Mouse (Mus musculus): Measurements from ENCODE around the gene Tnfrsf17. TPM values are rescaled to one million over a fixed set of nuclear protein-coding genes. Genes with fewer than 3 reads are reported as not detected.

Gene Tnfrsf17
- total RNA-seq (2012; rRNA removed) (not detected in 2 replicates), polyA plus RNA-seq (2012; ENCODE audit: insufficient read depth in 1 of 2, insufficient read length in 2 of 2, low read depth in 1 of 2, low replicate concordance in 2 of 2, missing spikeins in 1 of 2) (not detected)

GRCm38 (mm10) chr16:11313512-11313911 is at the start of gene Tnfrsf17:
Gene Tnfrsf17, plus strand, starts transcription at chr16:11313812.
- H3K4me1 ChIP-seq (ENCODE audit: control insufficient read depth in 1 of 2, insufficient read depth in 2 of 2, low read length in 2 of 2), result peaks cover 2 to 8% of the 10 kb centered on the region in 2 experiments
- TF ChIP-seq MYB (IDR thresholded peaks at IDR 0.05; ENCODE audit: low read depth, low read length) (no peak), HCFC1 (IDR thresholded peaks at IDR 0.05; ENCODE audit: low read depth, low read length) (no peak), GATA1 (IDR thresholded peaks at IDR 0.05; ENCODE audit: low read depth, low read length) (no peak), MAX (IDR thresholded peaks at IDR 0.05; ENCODE audit: low read length) (no peak)
- no peaks in the 10 kb centered on the region for H3K9me3 ChIP-seq (replicated peaks; ENCODE audit: insufficient read depth, low read length)
- H3K79me2 ChIP-seq (ENCODE audit: control insufficient read depth, insufficient read depth, low read length, poor library complexity), result no peaks in the 10 kb centered on the region
- H3K36me3 ChIP-seq (ENCODE audit: control insufficient read depth in 1 of 2, insufficient read depth in 2 of 2, low read length in 2 of 2), result peaks cover 0 to 6% of the 10 kb centered on the region in 2 experiments; a peak in 2 of 4 replicates
- H3K4me3 ChIP-seq (ENCODE audit: control insufficient read depth in 1 of 2, insufficient read depth in 1 of 2, low read depth in 2 of 2, low read length in 2 of 2), result no peak within 1 kb of the TSS
- H3K9ac ChIP-seq (ENCODE audit: control insufficient read depth, low read depth, low read length, poor library complexity, severe bottlenecking), result no peak within 1 kb of the TSS
- H3K27ac ChIP-seq (ENCODE audit: control insufficient read depth, low read depth, low read length), result no peak within 1 kb of the TSS
- no peak for DNase-seq (ENCODE audit: low read depth, low spot score)
- H3K27me3 ChIP-seq (ENCODE audit: control insufficient read depth in 1 of 2, insufficient read depth in 2 of 2, low read length in 2 of 2), result peaks cover 0 to 1% of the 10 kb centered on the region in 2 experiments; a peak in 1 of 4 replicates

GRCm38 (mm10) chr16:11266556-11266955 is 47.1 kb upstream of the Tnfrsf17 start:
- no peak for TF ChIP-seq JUND (IDR thresholded peaks at IDR 0.05; ENCODE audit: low read depth, low read length)
- Histone ChIP-seq H3K4me1 (ENCODE audit: control insufficient read depth in 1 of 2, insufficient read depth in 2 of 2, low read length in 2 of 2) (peaks cover 7 to 10% of the 10 kb centered on the region in 2 experiments), H3K36me3 (ENCODE audit: control insufficient read depth in 1 of 2, insufficient read depth in 2 of 2, low read length in 2 of 2) (peaks cover 0 to 10% of the 10 kb centered on the region in 2 experiments; a peak in 2 of 4 replicates), H3K27me3 (ENCODE audit: control insufficient read depth in 1 of 2, insufficient read depth in 2 of 2, low read length in 2 of 2) (no peaks in the 10 kb centered on the region), H3K9me3 (replicated peaks; ENCODE audit: insufficient read depth, low read length) (no peaks in the 10 kb centered on the region), H3K4me3 (ENCODE audit: control insufficient read depth in 1 of 2, insufficient read depth in 1 of 2, low read depth in 2 of 2, low read length in 2 of 2) (no peak overlapping the region), H3K79me2 (ENCODE audit: control insufficient read depth, insufficient read depth, low read length, poor library complexity) (no peaks in the 10 kb centered on the region), H3K9ac (ENCODE audit: control insufficient read depth, low read depth, low read length, poor library complexity, severe bottlenecking) (no peak overlapping the region), H3K27ac (ENCODE audit: control insufficient read depth, low read depth, low read length) (no peak overlapping the region)
- no peak for DNase-seq (ENCODE audit: low read depth, low spot score)

- Histone ChIP-seq H3K27me3 (ENCODE audit: control insufficient read depth in 1 of 2, insufficient read depth in 2 of 2, low read length in 2 of 2) (no peaks in the 10 kb centered on the region), H3K9me3 (replicated peaks; ENCODE audit: insufficient read depth, low read length) (no peaks in the 10 kb centered on the region), H3K79me2 (ENCODE audit: control insufficient read depth, insufficient read depth, low read length, poor library complexity) (no peaks in the 10 kb centered on the region), H3K36me3 (ENCODE audit: control insufficient read depth in 1 of 2, insufficient read depth in 2 of 2, low read length in 2 of 2) (peaks cover 0 to 10% of the 10 kb centered on the region in 2 experiments; a peak in 2 of 4 replicates), H3K4me3 (ENCODE audit: control insufficient read depth in 1 of 2, insufficient read depth in 1 of 2, low read depth in 2 of 2, low read length in 2 of 2) (no peak overlapping the region), H3K9ac (ENCODE audit: control insufficient read depth, low read depth, low read length, poor library complexity, severe bottlenecking) (no peak overlapping the region), H3K27ac (ENCODE audit: control insufficient read depth, low read depth, low read length) (no peak overlapping the region), H3K4me1 (ENCODE audit: control insufficient read depth in 1 of 2, insufficient read depth in 2 of 2, low read length in 2 of 2) (peaks cover 7 to 10% of the 10 kb centered on the region in 2 experiments)
- DNase-seq (ENCODE audit: low read depth, low spot score), result no peak
- TF ChIP-seq MAZ (IDR thresholded peaks at IDR 0.05; ENCODE audit: low read depth, low read length), result no peak
- no peak for TF ChIP-seq GATA1 (IDR thresholded peaks at IDR 0.05; ENCODE audit: low read depth, low read length)
- no peak for TF ChIP-seq POLR2AphosphoS2 (IDR thresholded peaks at IDR 0.05; ENCODE audit: low read length)
- TF ChIP-seq USF2 (IDR thresholded peaks at IDR 0.05; ENCODE audit: borderline replicate concordance in 1 of 2, insufficient read depth in 1 of 2, low read depth in 1 of 2, low read length in 2 of 2), result no peak
- no peak for TF ChIP-seq NELFE (IDR thresholded peaks at IDR 0.05; ENCODE audit: low read depth, low read length)
- no peak for TF ChIP-seq MXI1 (IDR thresholded peaks at IDR 0.05; ENCODE audit: low read depth, low read length)
- TF ChIP-seq ELF1 (IDR thresholded peaks at IDR 0.05; ENCODE audit: low read depth, low read length), result no peak
- no peak for TF ChIP-seq ZMIZ1 (IDR thresholded peaks at IDR 0.05; ENCODE audit: low read depth, low read length)
- TF ChIP-seq RAD21 (IDR thresholded peaks at IDR 0.05; ENCODE audit: low read depth, low read length), result no peak
- TF ChIP-seq MYC (IDR thresholded peaks at IDR 0.05; ENCODE audit: low read depth, low read length), result no peak
- no peak for TF ChIP-seq GABPA (IDR thresholded peaks at IDR 0.05; ENCODE audit: low read depth, low read length)
- TF ChIP-seq CHD1 (IDR thresholded peaks at IDR 0.05; ENCODE audit: low read depth, low read length), result no peak
- no peak for TF ChIP-seq EP300 (IDR thresholded peaks at IDR 0.05; ENCODE audit: low read depth in 1 of 2, low read length in 2 of 2)
- no peak for TF ChIP-seq CHD2 (IDR thresholded peaks at IDR 0.05; ENCODE audit: low read length)
- no peak for TF ChIP-seq POLR2AphosphoS5 (IDR thresholded peaks at IDR 0.05; ENCODE audit: borderline replicate concordance, low read depth, low read length)
Observed at GRCm38 (mm10) chr16:11269808-11270207, 43.8 kb upstream of the Tnfrsf17 start.

All from MEL (cell line).